Mouse (Mus musculus) embryo, embryonic 9.5 days (tissue): ENCODE measurements around the gene Vmn2r30.
"Not testable (repeated sequence)": the region's sequence is repeated elsewhere in the genome, so short reads cannot be mapped to it uniquely, and the experiment has no call there.

Source experiments
- DNase-seq: peaks from one replicate; pipeline ENCODE4 v3.0.0-alpha.2; 2017; ENCODE audit errors: extremely low spot score

The Vmn2r30 gene

DNA sequence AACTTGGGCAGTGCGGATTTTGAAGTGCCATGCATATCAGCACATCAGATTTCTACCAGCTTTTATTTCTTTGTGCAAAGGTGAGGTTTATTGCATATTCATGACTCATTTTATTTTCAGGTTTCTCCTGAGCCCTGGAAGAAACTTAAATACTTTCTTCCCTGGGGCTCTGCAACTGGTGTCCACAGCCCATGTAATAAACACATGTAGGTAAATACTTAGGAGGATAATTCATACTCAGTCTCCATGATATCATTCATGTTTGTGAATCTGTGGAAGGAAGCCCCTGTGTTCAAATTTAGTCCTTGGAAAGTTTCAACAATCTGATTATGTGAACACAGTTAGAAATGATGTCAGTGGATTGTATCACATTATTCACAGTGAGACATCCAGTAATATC lies at the start of gene Vmn2r30:
Gene Vmn2r30 (minus strand): TSS at position 101 of the 400 bp plus-strand sequence.
- DNase-seq: not testable (repeated sequence)

DNA sequence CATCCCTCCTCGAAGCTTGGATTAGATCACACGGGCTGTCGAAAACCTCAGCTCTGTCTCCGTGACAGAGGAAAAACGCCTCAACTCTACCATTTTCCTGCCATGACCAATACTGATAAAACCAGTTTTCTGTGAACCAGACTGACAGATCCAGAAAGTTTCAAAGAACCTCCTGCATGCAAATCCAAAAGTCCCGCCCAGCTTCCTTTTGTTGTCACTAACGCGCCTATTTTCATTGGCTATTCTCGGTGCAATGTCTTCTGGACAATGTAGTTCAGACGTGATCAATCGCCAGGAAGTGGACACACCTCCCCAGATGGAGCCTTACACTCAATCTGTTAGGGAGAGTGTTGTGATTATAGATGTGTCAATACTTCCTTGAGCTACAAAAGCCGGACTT lies 37.0 kb upstream of the Vmn2r30 start, which contains the start of gene Gm45783:
Gene Gm45783 (minus strand): TSS at position 143 of the 400 bp plus-strand sequence.
- not testable (repeated sequence) for DNase-seq

DNA sequence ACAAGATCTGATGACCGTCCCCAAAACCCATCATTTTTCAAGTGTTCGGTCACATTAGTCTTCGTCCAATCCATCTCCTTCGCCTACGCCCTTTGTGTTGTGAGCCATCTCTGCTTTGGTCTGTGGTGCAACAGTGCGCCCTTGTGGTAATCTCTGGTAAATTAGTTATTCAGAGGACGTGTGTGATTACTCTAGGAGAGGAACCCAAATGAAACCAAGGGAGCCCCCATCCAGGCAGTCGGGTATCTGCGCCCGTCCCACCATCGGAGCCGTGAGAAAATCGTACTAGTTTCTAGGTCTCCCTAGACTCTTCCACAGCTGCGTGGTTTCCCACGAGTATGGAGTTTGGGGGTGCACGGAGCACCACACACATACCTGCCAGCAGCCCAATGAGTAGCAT lies 41.8 kb downstream of the Vmn2r30 start:
- DNase-seq: peak; percentile 11

DNA sequence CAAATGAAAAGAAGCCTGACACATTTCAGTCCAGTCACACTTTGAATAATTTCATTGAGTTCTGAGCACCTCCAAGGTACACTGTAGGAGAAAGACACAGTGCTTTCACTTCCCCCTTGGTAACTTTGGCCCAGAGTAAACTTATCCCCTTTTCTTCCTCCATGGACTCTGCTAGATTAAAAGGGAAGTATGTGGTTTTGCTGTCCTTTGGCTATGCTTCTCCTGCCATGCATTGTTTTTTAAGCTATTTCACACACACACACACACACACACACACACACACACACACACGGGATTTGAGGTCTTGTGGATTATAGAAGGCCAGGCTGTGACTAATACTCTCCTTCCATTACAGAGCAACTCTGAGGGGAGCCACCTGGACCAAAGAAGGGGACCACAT lies 56.0 kb downstream of the Vmn2r30 start:
- DNase-seq: no peak

DNA sequence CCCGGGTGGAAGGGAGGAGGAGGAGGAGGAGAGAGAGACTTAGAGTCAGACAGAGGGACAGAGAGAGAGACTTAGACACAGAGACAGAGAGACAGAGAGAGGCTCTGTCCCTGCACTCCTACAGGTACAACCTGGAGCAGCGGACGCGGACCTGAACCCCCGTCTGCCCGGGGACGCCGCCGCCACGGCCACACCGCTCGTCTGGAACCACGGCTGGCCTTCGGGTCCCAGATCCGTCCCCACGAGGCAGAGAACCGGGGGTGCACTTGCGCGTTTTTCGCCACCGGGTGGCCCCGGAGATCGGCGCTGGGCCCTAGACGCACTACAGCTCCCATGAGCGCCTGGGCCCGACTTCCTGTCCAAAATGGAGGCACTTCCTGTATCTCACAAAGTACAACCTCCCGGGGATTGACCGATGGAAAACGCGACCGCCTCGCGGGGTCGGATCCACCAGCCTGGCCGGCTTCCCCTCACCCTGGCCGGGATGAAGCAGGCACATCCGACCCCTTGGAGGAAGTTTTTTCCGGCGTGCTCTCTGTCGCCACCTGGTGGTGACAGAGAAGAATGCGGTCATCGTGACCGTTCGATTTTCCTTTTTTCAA lies 59.3 kb downstream of the Vmn2r30 start, which contains the start of gene Gm45844:
Gene Gm45844 (minus strand): TSS at position 324 of the 602 bp plus-strand sequence.
- DNase-seq: peak; percentile 65

DNA sequence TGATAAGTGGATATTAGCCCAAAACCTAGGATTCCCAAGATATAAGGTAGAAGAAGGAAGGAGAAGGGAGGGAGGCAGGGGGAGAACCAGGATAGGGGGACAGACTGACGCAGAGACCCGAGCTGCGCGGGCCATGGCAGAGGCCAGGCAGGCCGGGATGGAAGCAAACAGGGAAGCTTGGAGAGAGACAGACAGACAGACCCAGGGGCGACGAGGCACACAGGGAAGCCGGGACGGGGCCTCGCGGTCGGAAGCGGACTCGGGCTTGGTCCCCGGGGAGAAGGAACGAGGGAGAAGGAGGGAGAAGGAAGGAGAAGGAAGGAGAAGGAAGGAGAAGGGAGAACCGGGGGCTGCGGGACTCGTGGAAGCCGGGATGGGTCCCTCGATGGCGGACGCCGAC lies 59.9 kb downstream of the Vmn2r30 start:
- peak; percentile 49 for DNase-seq
